Mouse (Mus musculus) embryo, embryonic 11 days (tissue): Measurements from ENCODE around the gene Olfr378.

Experiments
- DNase-seq: peaks from one replicate; pipeline ENCODE4 v3.0.0-alpha.2; 2015

Olfr378 gene

DNA sequence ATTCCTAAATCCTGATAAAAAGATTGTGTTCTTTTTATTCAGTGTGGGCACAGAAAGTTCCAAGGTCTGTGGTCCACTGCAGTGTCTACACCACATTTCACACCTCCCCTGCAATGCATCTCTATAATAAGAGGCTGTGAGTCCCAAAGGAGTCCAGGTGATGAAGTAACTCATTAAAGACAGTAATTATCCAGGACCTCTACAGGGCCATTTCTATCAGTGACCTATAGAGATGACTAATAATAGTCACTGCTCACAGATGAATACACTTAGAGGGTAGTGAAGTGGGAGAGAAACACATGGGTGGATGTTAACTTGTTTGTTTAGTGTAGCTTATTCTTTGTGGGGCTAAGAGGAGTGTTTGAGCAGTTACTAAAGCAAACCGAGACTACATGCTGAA is at the start of gene Olfr378:
Olfr378 (minus strand) TSS at position 101 of the 400 bp plus-strand sequence.
- DNase-seq = no peak

DNA sequence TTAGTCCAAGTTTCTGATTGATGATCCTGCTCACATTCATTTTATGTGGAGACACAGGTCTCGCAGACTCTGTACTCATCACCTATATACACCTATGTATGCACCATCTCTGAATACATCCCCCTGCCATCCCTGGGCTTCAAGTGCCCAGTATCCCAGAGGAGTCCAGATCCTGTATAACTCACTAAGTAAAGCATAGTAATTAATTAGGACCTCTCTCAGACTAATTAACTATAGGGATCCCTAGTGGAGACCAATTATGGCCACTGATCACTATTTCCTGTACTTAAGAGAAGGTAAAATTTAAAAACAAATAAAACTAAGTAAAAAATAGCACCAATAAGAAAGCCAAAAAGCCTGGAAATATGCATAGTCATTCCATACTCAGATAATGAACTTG is 29.1 kb upstream of the Olfr378 start, which contains the start of gene Olfr380:
Olfr380 (minus strand) TSS at position 101 of the 400 bp plus-strand sequence.
- DNase-seq = no peak

DNA sequence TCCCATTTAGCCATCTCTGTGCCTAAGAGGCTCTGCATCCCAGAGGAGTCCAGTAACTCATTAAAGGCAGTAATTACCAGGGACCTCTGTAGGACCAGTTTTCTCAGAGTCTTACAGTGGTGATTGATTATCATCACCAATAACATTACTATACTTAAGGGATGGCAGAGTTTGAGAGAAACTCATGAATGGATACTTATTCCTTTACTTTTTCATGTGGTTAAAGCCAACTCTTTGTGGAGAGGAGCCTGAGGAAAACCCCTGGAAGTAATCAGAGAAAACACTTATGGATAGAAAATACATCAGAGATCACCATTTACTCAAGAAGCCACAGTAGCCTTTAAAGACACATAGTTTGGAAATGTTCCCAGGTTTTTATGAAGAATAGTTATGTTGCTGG is 28.8 kb downstream of the Olfr378 start, which contains the start of gene Olfr1:
Olfr1 (minus strand) TSS at position 101 of the 400 bp plus-strand sequence.
- DNase-seq = no peak

DNA sequence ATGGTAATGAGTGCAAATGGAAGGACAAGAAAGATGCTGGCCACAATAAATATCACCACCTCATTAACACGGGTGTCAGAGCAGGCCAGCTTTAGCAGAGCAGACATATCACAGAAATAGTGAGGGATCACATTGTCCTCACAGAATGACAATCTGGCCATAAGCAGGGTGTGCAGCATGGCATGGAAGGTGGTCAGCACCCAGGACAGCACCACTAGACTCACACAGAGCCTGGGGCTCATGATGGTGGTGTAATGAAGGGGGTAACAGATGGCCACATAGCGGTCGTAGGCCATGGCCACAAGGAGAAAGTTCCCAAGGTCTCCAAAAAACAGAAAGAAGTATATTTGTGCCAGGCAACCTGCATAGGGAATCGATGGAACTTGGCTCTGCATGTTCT is 32.9 kb downstream of the Olfr378 start:
- no peak for DNase-seq
